Mouse (Mus musculus) B cell, adult 2 months (primary cell): ENCODE data around the gene Plxnc1.

Source experiments
- DNase-seq, 2 experiments: peaks; one replicate each; pipeline ENCODE4 v3.0.0; 2022

The Plxnc1 gene

GRCm38 (mm10) chr10:94944691-94945205, at the start of gene Plxnc1:
Plxnc1 (minus strand) TSS chr10:94944835.
- DNase-seq, result peak; percentile 57 to 64

- DNase-seq, result peak; percentile 90
These were observed 47.5 kb upstream of the Plxnc1 start for GRCm38 (mm10) chr10:94992127-94992526.

- DNase-seq, result peak; percentile 77 to 78
These were observed 47.0 kb upstream of the Plxnc1 start for GRCm38 (mm10) chr10:94991564-94992097.

GRCm38 (mm10) chr10:94990768-94991563, 46.3 kb upstream of the Plxnc1 start:
- no peak for DNase-seq

- no peak for DNase-seq
These were observed 44.7 kb upstream of the Plxnc1 start for GRCm38 (mm10) chr10:94989321-94989720.

GRCm38 (mm10) chr10:94985103-94985502, 40.5 kb upstream of the Plxnc1 start:
- no peak for DNase-seq

GRCm38 (mm10) chr10:94982528-94982927, 37.9 kb upstream of the Plxnc1 start:
- no peak for DNase-seq

GRCm38 (mm10) chr10:94981466-94982138, 37.0 kb upstream of the Plxnc1 start:
- no peak for DNase-seq

- DNase-seq, result no peak
These were observed 33.7 kb upstream of the Plxnc1 start for GRCm38 (mm10) chr10:94978265-94978822.

- peak; percentile 64 to 67 for DNase-seq
These were observed 31.7 kb upstream of the Plxnc1 start for GRCm38 (mm10) chr10:94976329-94976728.

- DNase-seq, result no peak
These were observed 30.5 kb upstream of the Plxnc1 start for GRCm38 (mm10) chr10:94975099-94975496.

- no peak for DNase-seq
These were observed 29.9 kb upstream of the Plxnc1 start for GRCm38 (mm10) chr10:94974345-94975098.

GRCm38 (mm10) chr10:94971625-94972161, 27.1 kb upstream of the Plxnc1 start:
- no peak for DNase-seq

- no peak for DNase-seq
These were observed 25.6 kb upstream of the Plxnc1 start for GRCm38 (mm10) chr10:94970221-94970620.

GRCm38 (mm10) chr10:94967468-94967867, 22.8 kb upstream of the Plxnc1 start:
- no peak for DNase-seq

GRCm38 (mm10) chr10:94966789-94967188, 22.2 kb upstream of the Plxnc1 start:
- DNase-seq, result no peak

GRCm38 (mm10) chr10:94965093-94965492, 20.5 kb upstream of the Plxnc1 start:
- peak; percentile 69 to 71 for DNase-seq

GRCm38 (mm10) chr10:94962005-94962404, 17.4 kb upstream of the Plxnc1 start:
- DNase-seq, result peak in 1 of 2 experiments; percentile 50

GRCm38 (mm10) chr10:94961283-94961682, 16.6 kb upstream of the Plxnc1 start:
- DNase-seq, result peak; percentile 49 to 63

GRCm38 (mm10) chr10:94958311-94958710, 13.7 kb upstream of the Plxnc1 start:
- peak; percentile 76 to 79 for DNase-seq

GRCm38 (mm10) chr10:94957705-94958104, 13.1 kb upstream of the Plxnc1 start:
- no peak for DNase-seq
